Mouse (Mus musculus) embryonic fibroblast, embryonic 13.5 days (primary cell): ENCODE results near the gene Ctla2a.
"Not testable (repeated sequence)": the region's sequence is repeated elsewhere in the genome, so short reads cannot be mapped to it uniquely, and the experiment has no call there.

Experiments
- CTCF ChIP-seq: IDR thresholded peaks from 2 replicates; pipeline ENCODE4 v1.5.1; 2011; ENCODE audit warnings: mild to moderate bottlenecking, control low read depth, low read length, moderate library complexity, borderline replicate concordance; ENCODE audit not compliant: insufficient read depth
- POLR2A ChIP-seq: IDR thresholded peaks from 2 replicates; pipeline ENCODE4 v1.6.1; 2011; ENCODE audit warnings: low read depth, mild to moderate bottlenecking, control low read depth, low read length, moderate library complexity

GRCm38 (mm10) chr13:60963985-60964384, 27.6 kb upstream of the Ctla2a start:
- TF ChIP-seq POLR2A, CTCF: not testable (repeated sequence)
